Mouse (Mus musculus) lung, embryonic 14.5 days (tissue): ENCODE measurements around the gene Gm26938. TPM values are rescaled to one million over a fixed set of nuclear protein-coding genes. Genes with fewer than 3 reads are reported as not detected.

Experiments
- ATAC-seq: fragments of 200-750 bp; cut with Nextera tagmentation; 2 replicates; pipeline ENCODE4 v1.8.0; 2017; ENCODE audit warnings: mild to moderate bottlenecking, moderate TSS enrichment, moderate library complexity; ENCODE audit not compliant: insufficient read depth
- DNase-seq: peaks from one replicate; pipeline ENCODE4 v3.0.0-alpha.2; 2015
- H3K27ac ChIP-seq: fragments of 300-500 bp; sonication (generic); 2 replicates; pipeline ENCODE4 v1.5.1; 2014; ENCODE audit warnings: low read depth, mild to moderate bottlenecking, moderate library complexity
- H3K27me3 ChIP-seq: fragments of 300-500 bp; sonication (generic); 2 replicates; pipeline ENCODE4 v1.6.1; 2014; ENCODE audit warnings: low read length, control low read depth; ENCODE audit not compliant: insufficient read depth
- H3K36me3 ChIP-seq: fragments of 300-500 bp; sonication (generic); 2 replicates; pipeline ENCODE4 v1.6.1; 2014; ENCODE audit warnings: control low read depth; ENCODE audit not compliant: insufficient read depth
- H3K4me1 ChIP-seq: fragments of 300-500 bp; sonication (generic); 2 replicates; pipeline ENCODE4 v1.6.1; 2014; ENCODE audit warnings: antibody characterized with exemption, control low read depth; ENCODE audit not compliant: insufficient read depth
- H3K4me2 ChIP-seq: fragments of 300-500 bp; sonication (generic); 2 replicates; pipeline ENCODE4 v1.6.1; 2014; ENCODE audit warnings: mild to moderate bottlenecking
- H3K4me3 ChIP-seq: fragments of 300-500 bp; sonication (generic); 2 replicates; pipeline ENCODE4 v1.5.1; 2014; ENCODE audit warnings: low read depth, low read length
- H3K9ac ChIP-seq: fragments of 300-500 bp; sonication (generic); 2 replicates; pipeline ENCODE4 v1.6.1; 2014
- H3K9me3 ChIP-seq: fragments of 300-500 bp; sonication (generic); 2 replicates; pipeline ENCODE4 v1.6.1; 2016; ENCODE audit warnings: low read depth, low read length, control low read depth
- CTCF ChIP-seq: IDR thresholded peaks from 2 replicates; pipeline ENCODE4 v1.5.1; 2016; ENCODE audit warnings: antibody characterized with exemption, low read depth
- WGBS: fragments of 180-500 bp; shearing (Covaris S2); extraction: QIAGEN DNeasy Blood & Tissue Kit; methylation state at CpG from one replicate; pipeline ENCODE4 v1.1.7; 2014; 5-methylcytosine and 5-hydroxymethylcytosine counted together
- polyA plus RNA-seq: library from polyadenylated mRNA; unstranded; fragments of >200 nt; fragmentation: Nextera tagmentation; extraction: Ambion mirVana; gene quantifications from 2 replicates; pipeline ENCODE4 v1.2.1, GENCODE M21; 2014

The Gm26938 gene
- polyA plus RNA-seq, 1 experiment from 2014 or later = not detected

DNA sequence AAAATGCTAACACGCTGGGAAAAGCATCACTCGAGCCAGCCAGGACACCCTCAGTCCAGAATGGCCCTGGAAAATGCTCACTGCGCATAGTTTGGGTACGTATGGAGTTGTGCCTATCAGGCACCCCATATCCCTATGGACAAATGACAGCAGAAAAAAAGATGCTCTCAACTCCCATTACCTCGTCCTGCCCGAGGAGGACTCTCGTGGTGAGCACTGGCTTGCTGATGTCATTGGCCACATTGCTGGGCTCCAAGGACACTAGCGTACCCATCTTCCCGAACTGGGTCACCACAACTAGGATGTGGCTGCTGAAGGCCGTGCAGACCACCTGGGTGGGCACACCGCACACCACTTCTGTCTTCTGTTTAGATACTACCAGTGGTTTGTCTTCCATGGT lies 260 bp downstream of the Gm26938 start:
- Histone ChIP-seq H3K36me3 (peaks cover 31% of the 10 kb centered on the region; the same call in 1 of the 2 replicates), H3K4me1 (0 out of 2 replicates have a peak, but pooled peaks cover 5% of the 10 kb centered on the region), H3K4me3 (peak overlapping the region; percentile 89), H3K27ac (no peak overlapping the region), H3K27me3 (no peaks in the 10 kb centered on the region), H3K9me3 (no peaks in the 10 kb centered on the region), H3K9ac (peak overlapping the region; percentile 79), H3K4me2 (peak overlapping the region; percentile 95)
- ATAC-seq = no peak
- DNase-seq = no peak
- WGBS = 33% methylated on average over 11 of the region's 11 CpGs
- no peak for TF ChIP-seq CTCF

DNA sequence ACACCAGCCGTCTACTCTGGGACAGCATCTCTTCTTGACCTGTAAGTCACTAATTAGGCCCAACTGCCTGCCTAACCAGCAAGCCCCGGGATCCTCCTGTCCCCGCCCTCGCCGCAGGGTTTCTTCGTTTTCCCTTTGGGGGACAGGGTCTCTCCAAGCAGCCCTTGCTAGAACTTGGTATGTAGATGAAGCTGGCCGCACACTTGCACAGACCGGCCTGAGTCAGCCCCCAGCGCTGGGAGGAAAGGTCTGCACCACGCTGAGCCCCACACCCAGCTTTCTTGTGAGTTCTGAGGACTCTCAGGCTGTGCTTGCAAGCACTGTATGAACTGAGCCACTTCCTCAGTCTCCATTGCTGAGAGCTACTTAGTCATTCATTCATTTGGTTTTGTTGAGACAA lies 1.7 kb downstream of the Gm26938 start:
- H3K4me2 ChIP-seq = no peak overlapping the region
- H3K36me3 ChIP-seq = peaks cover 31% of the 10 kb centered on the region; the same call in 1 of the 2 replicates
- no peak for ATAC-seq
- no peaks in the 10 kb centered on the region for H3K27me3 ChIP-seq
- H3K9ac ChIP-seq = no peak overlapping the region
- no peak overlapping the region for H3K27ac ChIP-seq
- DNase-seq = no peak
- 0 out of 2 replicates have a peak, but pooled peaks cover 5% of the 10 kb centered on the region for H3K4me1 ChIP-seq
- WGBS = 92% methylated on average over 10 of the region's 10 CpGs
- H3K4me3 ChIP-seq = no peak overlapping the region
- H3K9me3 ChIP-seq = no peaks in the 10 kb centered on the region
- no peak for TF ChIP-seq CTCF

DNA sequence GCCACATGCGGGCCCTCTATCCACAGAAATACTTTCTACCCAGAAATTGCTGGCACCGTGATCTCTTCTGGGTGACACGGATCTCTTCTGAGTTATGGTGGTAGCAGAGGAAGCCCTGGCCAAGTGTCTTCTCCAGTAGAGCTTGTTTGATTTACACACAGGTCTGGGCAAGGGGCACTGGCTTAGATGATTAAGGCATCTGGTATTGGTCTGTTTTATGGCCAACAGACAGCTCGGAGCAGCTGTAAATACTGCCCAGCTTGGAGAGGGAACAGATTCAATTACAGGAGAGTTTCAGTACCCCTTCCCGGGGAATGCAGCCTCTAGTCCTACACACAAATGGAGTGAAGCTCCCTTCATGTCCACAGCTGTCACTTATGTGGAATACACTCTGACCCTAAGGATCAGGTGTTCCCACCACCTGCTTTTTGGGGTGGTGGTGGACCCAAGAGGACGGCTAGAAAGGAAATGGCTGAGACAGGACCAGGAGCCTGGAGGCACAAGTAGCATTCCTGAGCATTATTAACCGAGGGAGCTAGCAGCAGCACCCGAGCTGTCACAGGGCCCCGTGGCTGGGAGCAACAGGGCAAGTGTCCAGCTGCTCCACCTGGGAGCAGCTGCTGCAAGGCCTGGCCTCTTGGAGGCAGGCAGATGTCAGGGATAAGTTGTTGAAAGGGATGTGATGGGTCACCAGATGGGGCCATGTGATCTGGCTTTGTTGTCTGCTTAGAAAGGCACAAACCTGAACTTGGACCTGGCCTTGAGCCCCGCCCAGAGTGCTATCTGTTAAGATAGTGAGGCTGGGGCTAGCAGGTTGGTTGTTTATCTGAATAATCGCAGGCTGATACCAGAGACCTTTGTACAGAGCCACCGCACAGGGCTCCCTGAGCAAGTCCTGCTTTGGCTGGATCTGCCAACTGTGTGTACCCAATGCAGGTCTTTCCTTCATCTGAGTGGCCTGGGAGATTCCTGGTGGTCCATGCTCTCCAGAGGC lies 4.4 kb downstream of the Gm26938 start:
- Histone ChIP-seq H3K36me3 (peaks cover 31% of the 10 kb centered on the region; the same call in 1 of the 2 replicates), H3K9me3 (no peaks in the 10 kb centered on the region), H3K9ac (no peak overlapping the region), H3K4me3 (no peak overlapping the region), H3K27ac (no peak overlapping the region), H3K4me2 (no peak overlapping the region), H3K27me3 (no peaks in the 10 kb centered on the region), H3K4me1 (0 out of 2 replicates have a peak, but pooled peaks cover 5% of the 10 kb centered on the region)
- ATAC-seq (no peak), DNase-seq (no peak)
- TF ChIP-seq CTCF = no peak
- WGBS = 71% methylated on average over 12 of the region's 12 CpGs

DNA sequence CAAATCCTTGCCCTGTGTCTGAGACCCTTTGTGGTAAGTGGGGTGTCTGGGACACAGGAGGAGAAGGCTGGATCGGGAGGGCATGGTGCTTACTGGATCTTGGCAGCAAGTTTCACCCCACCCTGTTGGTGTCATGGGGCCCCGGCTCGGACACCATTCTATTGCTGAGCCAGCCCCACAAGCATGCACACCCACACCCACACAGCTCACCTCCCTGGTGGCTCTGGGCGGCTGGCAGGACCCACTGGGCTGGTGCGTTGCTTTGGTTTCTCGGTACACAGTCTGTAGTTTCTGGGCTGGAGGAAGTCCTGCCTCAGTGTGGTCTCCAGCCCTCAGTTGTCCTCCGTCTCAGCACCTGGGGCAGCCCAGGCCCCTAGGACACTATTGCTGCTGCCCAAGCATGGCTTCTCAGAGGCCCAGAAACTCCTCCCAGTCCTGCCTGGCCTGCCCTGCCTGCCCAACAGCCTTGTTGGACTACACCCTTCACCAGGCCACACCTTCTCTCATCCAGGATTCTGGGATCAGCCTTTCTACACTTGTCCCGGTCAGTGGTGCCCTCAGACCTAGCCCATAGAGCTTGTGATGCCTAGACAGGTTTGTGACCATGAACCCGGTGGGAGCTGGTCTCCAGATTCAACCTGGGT lies 6.5 kb downstream of the Gm26938 start, which contains the start of gene Tmem184a:
Gene Tmem184a (minus strand): TSS at position 380 of the 644 bp plus-strand sequence.
- no peak for TF ChIP-seq CTCF
- Histone ChIP-seq H3K9ac (no peak within 1 kb of the TSS), H3K4me2 (no peak within 1 kb of the TSS), H3K27ac (no peak within 1 kb of the TSS), H3K4me1 (0 out of 2 replicates have a peak, but pooled peaks cover 3% of the 10 kb centered on the region), H3K9me3 (no peaks in the 10 kb centered on the region), H3K27me3 (no peaks in the 10 kb centered on the region), H3K36me3 (peaks cover 30% of the 10 kb centered on the region; the same call in 1 of the 2 replicates), H3K4me3 (no peak within 1 kb of the TSS)
- ATAC-seq (no peak), DNase-seq (no peak)
- WGBS = 82% methylated on average over 9 of the region's 9 CpGs

DNA sequence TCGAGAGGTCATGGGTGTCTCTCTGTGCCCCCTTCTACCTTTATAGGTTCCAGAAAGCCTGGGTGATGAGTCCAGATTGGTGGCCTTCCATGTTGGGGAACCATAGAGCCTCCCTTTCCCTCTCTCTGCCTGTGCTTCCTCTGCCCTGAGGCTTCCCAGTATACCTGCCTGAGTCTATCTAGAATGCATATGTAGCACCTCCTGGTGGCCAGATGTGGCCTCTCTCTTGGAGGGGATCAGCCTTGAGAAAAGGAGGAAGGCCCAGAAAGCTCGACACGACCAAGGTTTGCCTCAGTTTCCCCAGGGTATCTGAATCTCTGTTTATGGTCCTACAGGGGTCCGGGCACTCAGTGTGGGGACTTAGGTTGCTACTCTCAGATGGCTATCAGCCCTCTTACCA lies 7.4 kb downstream of the Gm26938 start:
- 0 out of 2 replicates have a peak, but pooled peaks cover 3% of the 10 kb centered on the region for H3K4me1 ChIP-seq
- no peak overlapping the region for H3K4me2 ChIP-seq
- peaks cover 21% of the 10 kb centered on the region; the same call in 1 of the 2 replicates for H3K36me3 ChIP-seq
- H3K4me3 ChIP-seq = no peak overlapping the region
- DNase-seq (peak; percentile 70), ATAC-seq (no peak)
- peaks cover 5% of the 10 kb centered on the region for H3K27me3 ChIP-seq
- no peak overlapping the region for H3K27ac ChIP-seq
- no peaks in the 10 kb centered on the region for H3K9me3 ChIP-seq
- WGBS = 44% methylated on average over 4 of the region's 4 CpGs
- TF ChIP-seq CTCF = peak; percentile 72
- H3K9ac ChIP-seq = no peak overlapping the region

DNA sequence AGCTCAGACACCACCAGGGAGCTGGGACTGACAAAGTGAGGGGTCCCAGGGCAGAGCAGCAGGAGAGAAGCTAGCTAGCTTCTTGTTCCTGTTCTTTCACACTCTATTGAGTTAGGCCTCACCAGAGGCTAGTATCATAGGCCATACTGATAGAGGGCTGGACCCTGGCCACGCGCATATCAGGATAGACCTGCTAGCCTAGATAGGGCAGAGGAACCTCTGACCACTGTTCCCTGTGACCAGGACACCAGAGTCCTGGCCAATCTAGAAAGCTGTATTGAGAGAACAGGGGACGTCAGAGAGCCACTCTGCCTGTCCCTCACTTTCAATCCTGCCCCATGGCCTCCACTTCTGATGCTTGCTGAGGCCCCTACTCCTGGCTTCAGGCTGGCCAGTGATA lies 8.2 kb downstream of the Gm26938 start:
- no peak overlapping the region for H3K9ac ChIP-seq
- 81% methylated on average over 3 of the region's 3 CpGs for WGBS
- no peak for DNase-seq

DNA sequence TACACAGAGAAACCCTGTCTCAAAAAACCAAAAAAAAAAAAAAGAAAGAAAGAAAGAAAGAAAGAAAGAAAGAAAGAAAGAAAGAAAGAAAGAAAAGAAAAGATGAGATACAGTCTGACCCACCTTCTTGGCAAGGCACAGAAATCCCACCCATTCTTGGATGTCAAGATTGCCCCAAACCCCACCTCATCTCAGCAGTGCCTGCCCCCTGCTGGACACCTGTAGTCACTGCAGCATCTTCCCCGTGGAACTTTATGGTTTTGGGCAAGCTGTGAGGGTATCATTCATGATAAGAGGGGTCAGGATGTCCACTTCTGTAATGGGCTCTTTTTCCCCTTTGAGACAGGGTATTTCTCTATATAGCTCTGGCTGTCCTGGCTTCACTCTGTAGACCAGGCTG lies 8.9 kb downstream of the Gm26938 start:
- DNase-seq = peak; percentile 50
- Histone ChIP-seq H3K9me3 (no peaks in the 10 kb centered on the region), H3K36me3 (peaks cover 7% of the 10 kb centered on the region; the same call in 1 of the 2 replicates), H3K4me3 (no peak overlapping the region), H3K27ac (no peak overlapping the region), H3K4me2 (no peak overlapping the region), H3K9ac (no peak overlapping the region), H3K27me3 (peaks cover 12% of the 10 kb centered on the region), H3K4me1 (0 out of 2 replicates have a peak, but pooled peaks cover 3% of the 10 kb centered on the region)
- TF ChIP-seq CTCF = peak; percentile 78
- WGBS = 4% methylated on average over 1 of the region's 1 CpGs
- no peak for ATAC-seq

More for the DNA sequence above, 8.2 kb downstream of the Gm26938 start:
- H3K27ac ChIP-seq = no peak overlapping the region
- no peak overlapping the region for H3K4me2 ChIP-seq
- H3K27me3 ChIP-seq = peaks cover 12% of the 10 kb centered on the region
- H3K4me1 ChIP-seq = 0 out of 2 replicates have a peak, but pooled peaks cover 3% of the 10 kb centered on the region
- no peak for TF ChIP-seq CTCF
- H3K4me3 ChIP-seq = no peak overlapping the region
- peaks cover 14% of the 10 kb centered on the region; the same call in 1 of the 2 replicates for H3K36me3 ChIP-seq
- no peaks in the 10 kb centered on the region for H3K9me3 ChIP-seq
- no peak for ATAC-seq
